Mouse (Mus musculus) heart, postnatal 4 days (tissue): ENCODE measurements around the gene Kbtbd2. TPM values are rescaled to one million over a fixed set of nuclear protein-coding genes. Genes with fewer than 3 reads are reported as not detected.

ENCODE experiments used
- DNase-seq: peaks from one replicate; pipeline ENCODE4 v3.0.0; 2021
- total RNA-seq, 2 experiments: library from RNA; stranded (reverse); gene quantifications; 2 replicates each; pipeline ENCODE4 v1.2.3; 2021

Gene Kbtbd2
- total RNA-seq, 2 experiments from 2014 or later = 43.7 to 44.9 TPM

DNA sequence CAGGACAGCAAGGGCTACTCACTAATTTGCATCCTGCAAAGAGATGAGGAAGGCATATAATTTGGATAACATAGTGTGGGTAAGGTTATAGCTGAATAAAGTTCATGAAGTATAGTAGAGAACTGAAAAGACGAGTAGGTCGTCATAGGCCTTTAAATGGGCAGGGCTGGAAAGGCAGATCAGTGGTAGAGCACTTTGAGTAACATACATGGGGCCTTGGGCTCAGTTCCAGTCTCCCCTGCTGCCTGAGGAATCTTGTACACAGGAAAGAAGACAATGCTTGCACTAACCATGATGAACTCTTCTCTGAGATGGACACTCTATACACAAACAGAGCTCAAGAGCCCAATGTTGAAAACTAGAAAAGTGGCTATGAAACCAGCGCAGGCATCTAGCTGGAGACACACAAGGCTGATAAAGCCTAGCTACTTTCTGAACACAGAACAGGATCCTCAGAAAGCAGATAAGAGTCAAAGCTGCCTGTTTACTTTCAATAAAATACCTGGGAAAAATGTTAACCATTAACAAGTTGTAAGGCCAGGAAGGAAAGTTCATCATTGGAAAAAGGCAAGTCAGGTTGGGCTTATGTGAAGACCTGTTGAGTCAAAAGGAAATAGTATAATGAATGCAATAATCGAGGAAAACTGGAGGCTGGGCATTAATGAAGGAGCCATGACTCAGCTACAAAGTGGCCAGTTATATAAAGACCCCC is 13.9 kb downstream of the Kbtbd2 start:
- DNase-seq = no peak

GRCm38 (mm10) chr6:56779636-56780035 is 18.0 kb downstream of the Kbtbd2 start:
- no peak for DNase-seq

DNA sequence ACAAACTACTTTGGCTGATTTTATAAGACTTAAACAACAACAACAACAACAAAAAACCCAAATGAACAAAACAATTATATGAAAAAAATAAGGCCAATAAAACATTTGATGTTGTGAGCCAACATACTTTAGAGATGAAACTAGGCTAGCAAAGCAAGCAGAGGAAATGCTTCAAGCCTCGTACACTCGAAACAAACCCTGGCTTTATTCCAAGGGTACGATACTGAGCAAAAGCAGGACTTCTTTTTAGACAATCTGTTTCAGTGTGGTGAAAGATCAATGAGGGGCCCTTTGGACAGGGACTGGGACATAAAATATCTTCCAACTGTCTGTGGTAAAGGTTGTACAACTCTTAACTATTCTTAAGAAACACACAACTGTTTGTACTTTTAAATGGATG is 21.8 kb downstream of the Kbtbd2 start:
- no peak for DNase-seq

GRCm38 (mm10) chr6:56765696-56766095 is 31.9 kb downstream of the Kbtbd2 start:
- DNase-seq = no peak

DNA sequence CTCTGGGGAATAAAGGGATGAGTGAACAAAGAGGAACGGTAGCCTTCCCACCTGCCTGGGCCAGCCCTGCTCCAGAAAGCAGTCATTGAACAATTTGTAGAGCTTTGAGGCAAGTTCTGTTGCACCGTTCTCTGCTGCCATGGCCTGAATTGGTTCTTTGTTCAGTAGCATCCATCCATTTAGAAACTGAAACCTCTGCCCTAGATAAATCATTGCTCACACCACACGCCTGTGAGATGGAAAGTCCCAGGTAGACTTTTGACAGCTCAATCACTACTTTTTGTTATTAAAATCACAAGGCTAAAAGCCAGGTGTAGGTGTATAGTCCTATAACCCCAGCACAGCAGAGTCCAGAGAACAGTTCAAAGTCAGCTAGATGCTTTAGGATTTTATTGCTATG is 32.3 kb downstream of the Kbtbd2 start:
- DNase-seq = no peak

GRCm38 (mm10) chr6:56759324-56759723 is 38.3 kb downstream of the Kbtbd2 start:
- no peak for DNase-seq

DNA sequence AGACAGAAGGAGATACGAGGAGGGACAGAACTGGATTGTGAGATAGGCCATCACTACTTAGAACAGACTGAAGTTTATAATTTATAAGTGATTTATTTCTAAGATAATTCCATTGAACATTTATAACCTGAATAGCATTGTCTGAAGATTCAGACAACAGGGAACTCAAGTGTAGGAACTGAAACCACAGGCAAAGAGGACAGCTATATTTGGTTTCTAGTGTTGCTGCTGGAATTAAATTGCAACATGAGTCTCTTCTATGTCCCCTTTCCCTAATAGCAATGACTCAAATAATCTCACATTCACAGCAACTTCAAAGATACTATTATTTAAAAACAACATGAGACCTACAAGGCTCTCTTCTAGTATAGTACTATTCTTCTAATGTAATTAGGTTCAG is 41.5 kb downstream of the Kbtbd2 start:
- DNase-seq = no peak

GRCm38 (mm10) chr6:56753719-56754118 is 43.9 kb downstream of the Kbtbd2 start:
- no peak for DNase-seq

DNA sequence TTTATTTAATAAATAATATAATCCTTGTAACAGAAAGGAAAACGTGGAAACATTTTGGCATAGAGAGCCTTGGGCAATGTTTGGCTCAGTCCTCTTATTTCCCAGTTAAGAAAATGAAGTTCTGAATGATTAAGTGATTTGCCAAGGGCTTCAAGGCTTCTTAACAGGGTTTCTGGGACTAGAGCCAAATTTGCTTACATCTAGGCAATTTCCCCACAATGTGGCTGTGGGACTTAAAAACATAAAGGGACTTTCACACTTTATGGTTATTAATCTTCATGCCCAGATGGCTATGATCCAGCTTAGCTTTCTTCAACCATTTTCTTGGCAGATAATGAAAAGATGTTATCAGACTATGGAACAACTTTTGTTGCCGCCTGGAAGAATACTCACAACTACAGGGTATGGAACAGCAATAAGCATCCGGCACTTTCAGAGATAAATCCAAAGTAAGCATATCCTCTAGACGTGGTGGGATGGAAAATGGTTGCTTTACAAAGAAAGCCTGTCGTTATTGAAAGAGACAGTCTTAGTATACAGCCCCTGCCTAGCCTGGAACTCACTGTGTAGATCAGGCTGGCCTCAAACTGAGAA is 51.6 kb downstream of the Kbtbd2 start:
- no peak for DNase-seq

- no peak for DNase-seq
Observed at GRCm38 (mm10) chr6:56732545-56732944, 65.1 kb downstream of the Kbtbd2 start.

Other genes starting within 250 kb of the Kbtbd2 start
- gene Pde1c, start 228.7 kb downstream of the Kbtbd2 start, total RNA-seq = 10 to 100 TPM; 82.6 to 92.9 TPM
- gene Lsm5, start 93.1 kb downstream of the Kbtbd2 start, total RNA-seq = 10 to 100 TPM; 35.2 to 37.5 TPM
- gene Avl9, start 82.9 kb downstream of the Kbtbd2 start, total RNA-seq = 10 to 100 TPM in 1 of 2 experiments, 1 to 10 TPM in 1; 9.1 to 10.7 TPM
- gene Fkbp9, start 34.2 kb upstream of the Kbtbd2 start, total RNA-seq = 100 to 1,000 TPM; 130 to 135 TPM
- gene Nt5c3, start 126.1 kb upstream of the Kbtbd2 start, total RNA-seq = 10 to 100 TPM; 44.1 to 46.9 TPM
- gene Vmn1r4, start 126.2 kb upstream of the Kbtbd2 start, total RNA-seq = under 1 TPM in 1 of 2 experiments, not detected in 1; 0.12 TPM
- gene Vmn1r5, start 172.5 kb upstream of the Kbtbd2 start, total RNA-seq = not detected
- gene Vmn1r6, start 199.4 kb upstream of the Kbtbd2 start, total RNA-seq = not detected
- not detected for gene Vmn1r7, start 227.5 kb upstream of the Kbtbd2 start, total RNA-seq
- not detected for gene Vmn1r8, start 234.5 kb upstream of the Kbtbd2 start, total RNA-seq